Mouse (Mus musculus) megakaryocyte, embryonic 14.5 days (primary cell): Measurements from ENCODE around the gene Gm39566. TPM values are rescaled to one million over a fixed set of nuclear protein-coding genes. Genes with fewer than 3 reads are reported as not detected.

Experiments used
- H3K27me3 ChIP-seq: replicated peaks from 2 replicates; pipeline ENCODE3; 2012; ENCODE audit warnings: inconsistent platforms
- H3K36me3 ChIP-seq: replicated peaks from 2 replicates; pipeline ENCODE3; 2012; ENCODE audit warnings: low read length, inconsistent platforms, mixed read lengths
- H3K4me1 ChIP-seq: 2 replicates; pipeline ENCODE4 v1.6.1; 2012; ENCODE audit warnings: inconsistent platforms
- H3K4me3 ChIP-seq: replicated peaks from 2 replicates; pipeline ENCODE3; 2012; ENCODE audit warnings: moderate library complexity, mild to moderate bottlenecking, inconsistent platforms
- H3K9me3 ChIP-seq: 2 replicates; pipeline ENCODE4 v1.6.1; 2012; ENCODE audit warnings: inconsistent platforms
- FLI1 ChIP-seq: IDR thresholded peaks from 2 replicates; pipeline ENCODE4 v1.6.1; 2012; ENCODE audit warnings: low read length, inconsistent platforms, mixed read lengths
- GATA1 ChIP-seq: IDR thresholded peaks from 3 replicates; pipeline ENCODE4 v1.6.1; 2012; ENCODE audit warnings: mixed read lengths, low read length, inconsistent platforms, borderline replicate concordance
- polyA plus RNA-seq: library from polyadenylated mRNA; stranded (reverse); fragments of >175 nt; gene quantifications from 2 replicates; pipeline ENCODE4 v1.2.3, GENCODE M21; 2012; ENCODE audit warnings: low replicate concordance; ENCODE audit not compliant: insufficient read depth

Gene Gm39566
- polyA plus RNA-seq, 1 experiment, result not detected

DNA sequence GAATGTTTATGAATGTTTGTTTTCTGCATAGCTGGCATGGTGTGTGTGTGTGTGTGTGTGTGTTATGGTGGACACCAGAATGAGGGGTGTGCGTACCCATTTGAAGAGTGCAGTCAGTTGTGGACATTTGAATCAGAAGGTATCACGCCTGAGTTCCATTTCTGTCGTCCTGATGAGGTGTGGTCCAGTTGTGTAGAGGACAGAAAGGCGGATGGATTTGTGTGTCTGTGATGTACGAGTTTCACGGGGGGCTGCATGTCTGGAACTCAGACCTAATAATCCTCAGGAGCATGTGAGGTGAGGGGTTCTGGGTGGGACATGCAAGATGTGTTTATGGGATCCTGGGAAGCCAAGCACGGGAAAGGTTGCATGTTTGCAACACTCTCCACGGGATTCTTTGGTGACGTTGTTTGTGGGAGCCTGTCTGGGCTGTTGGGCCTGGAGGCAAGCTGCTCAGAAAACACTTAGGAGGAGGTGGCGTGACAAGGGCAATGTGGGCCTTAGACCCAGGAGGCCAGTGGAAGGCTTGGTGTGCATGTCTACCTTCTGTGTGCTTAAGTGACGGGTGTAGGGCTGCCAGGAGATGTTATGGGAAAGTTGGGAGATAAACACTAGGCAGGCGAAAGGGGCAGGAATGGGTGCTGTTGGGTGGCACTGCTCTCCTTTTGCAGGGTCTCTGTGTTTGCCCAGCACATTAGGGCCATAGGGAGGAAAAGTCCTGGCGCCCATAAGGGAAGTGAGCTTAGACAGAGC lies 48.0 kb downstream of the Gm39566 start:
- Histone ChIP-seq H3K4me3 (peak overlapping the region; percentile 94), H3K36me3 (no peaks in the 10 kb centered on the region), H3K9me3 (no peaks in the 10 kb centered on the region), H3K4me1 (peaks cover 24% of the 10 kb centered on the region), H3K27me3 (peaks cover 40% of the 10 kb centered on the region)
- TF ChIP-seq FLI1 (no peak), GATA1 (no peak)

DNA sequence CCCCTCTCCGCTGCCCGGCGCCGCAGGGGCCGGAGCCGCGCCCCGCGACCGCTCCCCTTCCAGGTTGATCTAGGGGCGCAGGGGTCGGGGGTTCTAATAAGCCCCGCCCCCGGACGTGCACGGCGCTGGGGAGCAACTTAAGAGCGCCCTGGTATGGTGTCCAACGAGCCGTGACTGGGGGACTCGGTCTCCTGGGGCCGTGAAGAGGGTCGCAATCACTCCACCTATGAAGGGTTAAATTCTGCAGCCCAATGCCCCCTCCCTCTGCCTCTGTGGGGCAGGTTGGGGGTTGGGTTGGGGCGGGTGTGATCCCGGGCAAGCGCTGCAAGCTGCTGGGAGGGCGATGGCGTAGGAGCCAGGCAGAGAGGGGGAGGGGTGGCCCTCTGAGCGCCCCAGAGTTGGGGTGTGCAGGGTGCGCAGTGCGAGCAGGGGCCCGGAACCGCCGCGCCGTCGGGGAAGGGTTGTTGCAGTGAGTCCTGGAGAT lies 48.9 kb downstream of the Gm39566 start:
- Histone ChIP-seq H3K4me1 (peaks cover 24% of the 10 kb centered on the region), H3K4me3 (peak overlapping the region; percentile 94), H3K9me3 (no peaks in the 10 kb centered on the region), H3K27me3 (peaks cover 40% of the 10 kb centered on the region), H3K36me3 (no peaks in the 10 kb centered on the region)
- TF ChIP-seq GATA1 (no peak), FLI1 (no peak)

DNA sequence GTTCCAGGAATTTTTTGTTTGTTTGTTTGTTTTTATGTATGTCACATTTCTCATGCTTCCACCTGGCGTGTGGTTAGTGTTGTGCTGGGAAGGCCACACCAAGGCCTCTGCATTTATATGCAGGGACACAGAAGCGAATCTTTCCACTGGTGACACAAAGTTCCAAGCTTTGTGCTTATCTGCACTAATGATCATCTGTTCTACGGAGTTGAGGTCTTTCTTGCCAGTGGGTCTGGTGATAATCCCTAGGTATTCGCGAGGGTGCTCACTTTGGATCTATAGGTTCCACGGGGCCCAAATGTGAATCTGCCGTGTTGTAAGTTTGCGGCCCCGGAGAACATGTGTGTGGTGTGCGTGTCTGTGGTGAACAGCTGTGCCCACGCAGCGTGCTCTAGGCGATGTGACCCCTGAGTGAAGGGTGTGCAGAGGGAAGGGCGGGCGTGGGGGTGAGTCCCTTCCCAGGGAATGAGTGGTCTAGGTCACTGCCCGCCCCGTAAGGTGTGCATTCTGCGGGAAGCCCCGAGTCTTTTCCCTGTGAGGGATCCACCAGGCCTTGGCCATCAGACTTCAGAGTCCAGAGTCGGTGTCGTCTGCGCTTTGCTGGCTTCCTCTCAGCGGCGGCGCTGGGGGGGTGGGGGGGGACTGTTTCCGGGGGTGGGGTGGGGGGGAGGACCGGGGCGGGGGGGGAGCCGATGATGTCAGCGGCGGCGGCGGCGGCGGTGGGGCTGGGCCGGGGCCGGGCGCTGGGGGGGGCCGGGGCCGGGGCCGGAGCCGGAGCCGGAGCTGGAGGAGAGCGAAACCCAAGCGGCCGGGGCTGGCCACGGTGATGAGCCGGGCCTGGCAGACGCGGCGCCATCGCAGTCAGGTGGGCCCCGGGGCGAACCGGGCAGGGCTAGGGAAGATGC lies 49.6 kb downstream of the Gm39566 start, which contains the start of gene Zbtb4:
Gene Zbtb4, plus strand, starts transcription at position 692 of the 905 bp plus-strand sequence.
- H3K27me3 ChIP-seq, result peaks cover 37% of the 10 kb centered on the region
- no peaks in the 10 kb centered on the region for H3K9me3 ChIP-seq
- TF ChIP-seq GATA1, result no peak
- TF ChIP-seq FLI1, result no peak
- peak within 1 kb of the TSS; percentile 94 for H3K4me3 ChIP-seq
- peaks cover 30% of the 10 kb centered on the region for H3K4me1 ChIP-seq
- no peaks in the 10 kb centered on the region for H3K36me3 ChIP-seq

DNA sequence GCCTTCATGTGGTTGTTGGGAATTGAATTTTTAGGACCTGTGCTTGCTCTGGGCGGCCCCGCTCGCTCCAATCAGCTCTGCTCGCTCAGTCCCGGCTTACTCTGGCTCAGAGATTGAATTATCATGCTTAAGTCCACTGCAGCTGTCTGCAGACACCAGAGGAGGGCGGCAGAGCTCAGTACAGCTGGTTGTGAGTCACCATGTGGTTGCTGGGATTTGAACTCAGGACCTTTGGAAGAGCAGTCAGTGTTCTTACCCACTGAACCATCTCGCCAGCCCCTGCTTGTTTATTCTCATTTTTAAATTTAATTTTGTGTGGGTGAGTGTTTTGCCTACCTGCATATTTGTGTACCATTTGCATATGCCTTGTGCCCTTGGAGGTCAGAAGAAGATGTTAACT lies 51.5 kb downstream of the Gm39566 start:
- no peaks in the 10 kb centered on the region for H3K9me3 ChIP-seq
- peaks cover 42% of the 10 kb centered on the region for H3K4me1 ChIP-seq
- H3K27me3 ChIP-seq, result peaks cover 23% of the 10 kb centered on the region
- no peaks in the 10 kb centered on the region for H3K36me3 ChIP-seq
- TF ChIP-seq FLI1 (no peak), GATA1 (no peak)
- H3K4me3 ChIP-seq, result no peak overlapping the region

DNA sequence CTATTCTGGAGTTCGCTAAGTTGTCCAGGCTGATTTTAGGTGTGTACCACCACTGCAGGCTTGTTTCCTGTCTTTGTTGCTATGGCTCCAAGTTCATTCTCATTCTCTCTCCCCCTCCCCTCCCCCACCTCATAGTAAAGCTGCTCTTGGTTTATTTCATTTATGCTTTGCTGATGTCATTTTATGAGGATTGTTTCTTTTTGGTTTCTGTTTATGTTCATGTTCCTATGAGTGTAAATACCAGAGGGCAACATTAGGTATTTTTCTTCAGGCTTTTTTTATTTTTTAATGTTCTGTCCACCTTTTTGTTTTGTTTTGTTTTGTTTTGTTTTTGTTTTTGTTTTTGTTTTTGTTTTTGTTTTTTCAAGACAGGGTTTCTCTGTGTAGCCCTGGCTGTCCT lies 53.2 kb downstream of the Gm39566 start, which contains the start of gene Slc35g3:
Gene Slc35g3, minus strand, starts transcription at position 101 of the 400 bp plus-strand sequence.
- peak within 1 kb of the TSS; percentile 7 for H3K4me3 ChIP-seq

More for the DNA sequence above, 53.2 kb downstream of the Gm39566 start, which contains the start of gene Slc35g3:
- TF ChIP-seq GATA1, result no peak
- no peak for TF ChIP-seq FLI1
- H3K27me3 ChIP-seq, result peaks cover 9% of the 10 kb centered on the region
- H3K36me3 ChIP-seq, result no peaks in the 10 kb centered on the region
- H3K9me3 ChIP-seq, result no peaks in the 10 kb centered on the region
- peaks cover 39% of the 10 kb centered on the region for H3K4me1 ChIP-seq

Other genes with a start within 250 kb of the Gm39566 start
- 19.7 and 50.2 TPM in 2 replicates for gene Wrap53, start 235.0 kb downstream of the Gm39566 start, polyA plus RNA-seq
- 53.2 and 68.6 TPM in 2 replicates for gene Trp53, start 234.9 kb downstream of the Gm39566 start, polyA plus RNA-seq
- 2.8 and 4.2 TPM in 2 replicates for gene Atp1b2, start 209.4 kb downstream of the Gm39566 start, polyA plus RNA-seq
- gene Shbg, start 197.4 kb downstream of the Gm39566 start, polyA plus RNA-seq, result not detected in 2 replicates
- not detected in 2 replicates for gene Sat2, start 193.3 kb downstream of the Gm39566 start, polyA plus RNA-seq
- gene Fxr2, start 182.3 kb downstream of the Gm39566 start, polyA plus RNA-seq, result 65.7 and 84.9 TPM in 2 replicates
- not detected in 2 replicates for gene Sox15, start 160.0 kb downstream of the Gm39566 start, polyA plus RNA-seq
- 16.2 and 31.6 TPM in 2 replicates for gene Mpdu1, start 152.7 kb downstream of the Gm39566 start, polyA plus RNA-seq
- 8.7 and 128 TPM in 2 replicates for gene Cd68, start 149.1 kb downstream of the Gm39566 start, polyA plus RNA-seq
- 144 and 601 TPM in 2 replicates for gene Eif4a1, start 142.9 kb downstream of the Gm39566 start, polyA plus RNA-seq
- gene Senp3, start 133.2 kb downstream of the Gm39566 start, polyA plus RNA-seq, result 54.1 and 94.8 TPM in 2 replicates
- gene Tnfsf13, start 129.5 kb downstream of the Gm39566 start, polyA plus RNA-seq, result 0.56 TPM in 1 of 2 replicates, not detected in the other
- 5.3 and 13.1 TPM in 2 replicates for gene Tnfsf12, start 119.4 kb downstream of the Gm39566 start, polyA plus RNA-seq
- gene Tnfsfm13, start 119.2 kb downstream of the Gm39566 start, polyA plus RNA-seq, result 2.0 and 2.5 TPM in 2 replicates
- gene Polr2a, start 56.7 kb downstream of the Gm39566 start, polyA plus RNA-seq, result 36.5 and 129 TPM in 2 replicates
- not detected in 2 replicates for gene Slc35g3, start 53.3 kb downstream of the Gm39566 start, polyA plus RNA-seq
- gene Zbtb4, start 49.4 kb downstream of the Gm39566 start, polyA plus RNA-seq, result 1.9 and 3.9 TPM in 2 replicates
- not detected in 2 replicates for gene Chrnb1, start 19.4 kb downstream of the Gm39566 start, polyA plus RNA-seq
- 0.64 TPM in 1 of 2 replicates, not detected in the other for gene Fgf11, start 13.4 kb downstream of the Gm39566 start, polyA plus RNA-seq
- gene Tmem102, start 9.7 kb downstream of the Gm39566 start, polyA plus RNA-seq, result not detected in 2 replicates
- not detected in 2 replicates for gene Spem2, start 3.2 kb upstream of the Gm39566 start, polyA plus RNA-seq
- gene Spem1, start 6.9 kb upstream of the Gm39566 start, polyA plus RNA-seq, result not detected in 2 replicates
- gene Nlgn2, start 22.5 kb upstream of the Gm39566 start, polyA plus RNA-seq, result 4.9 and 17.7 TPM in 2 replicates
- gene Tmem256, start 23.2 kb upstream of the Gm39566 start, polyA plus RNA-seq, result 742 and 1,105 TPM in 2 replicates
- 41.3 and 79.4 TPM in 2 replicates for gene Plscr3, start 31.1 kb upstream of the Gm39566 start, polyA plus RNA-seq
- not detected in 2 replicates for gene Tnk1, start 43.4 kb upstream of the Gm39566 start, polyA plus RNA-seq
- gene Tmem95, start 62.7 kb upstream of the Gm39566 start, polyA plus RNA-seq, result not detected in 2 replicates
- 0.98 TPM in 1 of 2 replicates, not detected in the other for gene Kctd11, start 66.1 kb upstream of the Gm39566 start, polyA plus RNA-seq
- gene Acap1, start 80.2 kb upstream of the Gm39566 start, polyA plus RNA-seq, result 47.6 and 58.4 TPM in 2 replicates
- 0.25 TPM in 1 of 2 replicates, not detected in the other for gene 2810408A11Rik, start 85.7 kb upstream of the Gm39566 start, polyA plus RNA-seq
- gene Neurl4, start 85.8 kb upstream of the Gm39566 start, polyA plus RNA-seq, result 17.6 and 26.8 TPM in 2 replicates
- 116 and 124 TPM in 2 replicates for gene Gps2, start 98.6 kb upstream of the Gm39566 start, polyA plus RNA-seq
- gene Eif5a, start 106.7 kb upstream of the Gm39566 start, polyA plus RNA-seq, result 2,079 and 2,119 TPM in 2 replicates
- 0.75 TPM in 1 of 2 replicates, not detected in the other for gene Ybx2, start 120.5 kb upstream of the Gm39566 start, polyA plus RNA-seq
- not detected in 2 replicates for gene Slc2a4, start 132.9 kb upstream of the Gm39566 start, polyA plus RNA-seq
- not detected in 2 replicates for gene Cldn7, start 149.5 kb upstream of the Gm39566 start, polyA plus RNA-seq
- 289 and 291 TPM in 2 replicates for gene Ctdnep1, start 165.9 kb upstream of the Gm39566 start, polyA plus RNA-seq
- gene Elp5, start 167.2 kb upstream of the Gm39566 start, polyA plus RNA-seq, result 11.0 TPM in 1 of 2 replicates, not detected in the other
- 495 and 977 TPM in 2 replicates for gene Gabarap, start 175.8 kb upstream of the Gm39566 start, polyA plus RNA-seq
- gene Phf23, start 180.5 kb upstream of the Gm39566 start, polyA plus RNA-seq, result 24.1 and 85.6 TPM in 2 replicates
- gene Dvl2, start 185.3 kb upstream of the Gm39566 start, polyA plus RNA-seq, result 28.6 and 64.4 TPM in 2 replicates
- gene Acadvl, start 200.1 kb upstream of the Gm39566 start, polyA plus RNA-seq, result 12.7 and 34.2 TPM in 2 replicates
- 16.1 and 22.0 TPM in 2 replicates for gene Dlg4, start 201.6 kb upstream of the Gm39566 start, polyA plus RNA-seq
- 0.36 TPM in 1 of 2 replicates, not detected in the other for gene Asgr1, start 238.8 kb upstream of the Gm39566 start, polyA plus RNA-seq